Mouse (Mus musculus) CD4-positive helper T cell, adult 2 months (primary cell): ENCODE measurements at regions not wholly inside any gene's neighbourhood (a gene's known extent, or its start where the extent isn't known, plus 50 kb on each side); places are given as distances from the start of the nearest gene placed in this dataset.

Experiments
- DNase-seq: peaks from one replicate; pipeline ENCODE4 v3.0.0-alpha.2; 2012; ENCODE audit warnings: low read depth, missing footprints, low spot score

GRCm38 (mm10) chr16:30652692-30653091, 53.2 kb downstream of the Fam43a start:
- DNase-seq = no peak

- no peak for DNase-seq
Measured at GRCm38 (mm10) chr16:30653806-30654205, 54.3 kb downstream of the Fam43a start.

- DNase-seq = no peak
Measured at GRCm38 (mm10) chr16:30654226-30654625, 54.7 kb downstream of the Fam43a start.

- no peak for DNase-seq
Measured at GRCm38 (mm10) chr16:30655798-30656221, 56.3 kb downstream of the Fam43a start.

- DNase-seq = no peak
Measured at GRCm38 (mm10) chr16:30656881-30657280, 57.4 kb downstream of the Fam43a start.

- no peak for DNase-seq
Measured at GRCm38 (mm10) chr16:30658921-30659320, 59.4 kb downstream of the Fam43a start.

- DNase-seq = no peak
Measured at GRCm38 (mm10) chr16:30661086-30661977, 61.8 kb downstream of the Fam43a start.

GRCm38 (mm10) chr16:30663055-30663454, 63.5 kb downstream of the Fam43a start:
- DNase-seq = no peak

GRCm38 (mm10) chr16:30663971-30664370, 64.4 kb downstream of the Fam43a start:
- no peak for DNase-seq

- no peak for DNase-seq
Measured at GRCm38 (mm10) chr16:30664433-30664832, 64.9 kb downstream of the Fam43a start.

- no peak for DNase-seq
Measured at GRCm38 (mm10) chr16:30665881-30666280, 66.4 kb downstream of the Fam43a start.

GRCm38 (mm10) chr16:30669883-30670282, 70.4 kb downstream of the Fam43a start:
- DNase-seq = no peak

- DNase-seq = no peak
Measured at GRCm38 (mm10) chr16:30671584-30671983, 72.1 kb downstream of the Fam43a start.

GRCm38 (mm10) chr16:30672776-30673550, 73.4 kb downstream of the Fam43a start:
- DNase-seq = no peak

- no peak for DNase-seq
Measured at GRCm38 (mm10) chr16:30673662-30674061, 74.1 kb downstream of the Fam43a start.

GRCm38 (mm10) chr16:30675829-30676228, 76.3 kb downstream of the Fam43a start:
- DNase-seq = peak; percentile 19

GRCm38 (mm10) chr16:30677016-30677415, 77.5 kb downstream of the Fam43a start:
- no peak for DNase-seq

GRCm38 (mm10) chr16:30677896-30678707, 78.6 kb downstream of the Fam43a start:
- peak; percentile 33 for DNase-seq

GRCm38 (mm10) chr16:30678708-30679492, 79.4 kb downstream of the Fam43a start:
- DNase-seq = peak; percentile 66

- DNase-seq = no peak
Measured at GRCm38 (mm10) chr16:30679493-30679811, 79.9 kb downstream of the Fam43a start.

- DNase-seq = no peak
Measured at GRCm38 (mm10) chr16:30681421-30681820, 81.9 kb downstream of the Fam43a start.
